Mouse (Mus musculus): ENCODE results near the gene Carmil3.

DNA sequence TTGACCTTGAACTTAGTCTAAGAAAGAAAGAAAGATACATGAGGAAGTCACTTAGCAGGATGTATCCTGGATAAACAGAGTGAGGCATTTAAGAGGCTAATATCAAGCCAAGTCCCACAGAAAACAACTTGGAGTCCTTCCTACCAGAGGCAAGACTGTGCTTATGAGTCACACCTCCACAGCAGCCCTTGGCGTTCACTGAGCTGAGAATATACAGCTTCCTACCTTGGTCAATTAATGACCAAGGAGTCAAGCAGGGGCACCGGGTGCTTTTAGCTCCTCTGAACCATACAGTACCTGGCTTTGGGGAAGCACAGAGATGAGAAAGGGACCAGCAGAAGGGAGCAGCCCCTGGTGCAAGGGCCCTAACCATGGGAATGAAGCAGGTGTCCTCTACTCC lies 21.4 kb upstream of the Carmil3 start:
- TF ChIP-seq CTCF (IDR thresholded peaks at IDR 0.05; ENCODE audit: borderline replicate concordance, extremely low read depth, insufficient read depth, insufficient read length), result no peak
- TF ChIP-seq POLR2A (IDR thresholded peaks at IDR 0.05; ENCODE audit: borderline replicate concordance, extremely low read depth, insufficient read depth, insufficient read length, poor library complexity, severe bottlenecking), result no peak
